Mouse (Mus musculus) liver, embryonic 13.5 days (tissue): ENCODE results near the gene 1700001J03Rik. TPM values are rescaled to one million over a fixed set of nuclear protein-coding genes. Genes with fewer than 3 reads are reported as not detected.

ENCODE experiments used
- ATAC-seq: fragments of 200-750 bp; cut with Nextera tagmentation; 2 replicates; pipeline ENCODE4 v1.8.0; 2017; ENCODE audit warnings: low read depth, mild to moderate bottlenecking, moderate number of reproducible peaks, moderate library complexity
- DNase-seq: peaks from one replicate; pipeline ENCODE4 v3.0.0; 2022
- H3K27ac ChIP-seq: fragments of 300-500 bp; sonication (generic); 2 replicates; pipeline ENCODE4 v1.5.1; 2015; ENCODE audit warnings: moderate library complexity, mild to moderate bottlenecking, inconsistent platforms
- H3K27me3 ChIP-seq: fragments of 300-500 bp; sonication (generic); 2 replicates; pipeline ENCODE4 v1.6.1; 2015; ENCODE audit warnings: mild to moderate bottlenecking, inconsistent platforms
- H3K36me3 ChIP-seq: fragments of 300-500 bp; sonication (generic); 2 replicates; pipeline ENCODE4 v1.6.1; 2015; ENCODE audit warnings: mild to moderate bottlenecking, inconsistent platforms
- H3K4me1 ChIP-seq: fragments of 300-500 bp; sonication (generic); replicated peaks from 2 replicates; pipeline ENCODE4 v1.6.1; 2015; ENCODE audit warnings: inconsistent platforms
- H3K4me2 ChIP-seq: fragments of 300-500 bp; sonication (generic); 2 replicates; pipeline ENCODE4 v1.6.1; 2015; ENCODE audit warnings: inconsistent platforms, mild to moderate bottlenecking, moderate library complexity
- H3K4me3 ChIP-seq: fragments of 300-500 bp; sonication (generic); replicated peaks from 2 replicates; pipeline ENCODE4 v1.5.1; 2015; ENCODE audit warnings: mild to moderate bottlenecking, inconsistent platforms
- H3K9ac ChIP-seq: fragments of 300-500 bp; sonication (generic); 2 replicates; pipeline ENCODE4 v1.6.1; 2015; ENCODE audit warnings: mild to moderate bottlenecking, inconsistent platforms
- H3K9me3 ChIP-seq: fragments of 300-500 bp; sonication (generic); replicated peaks from 2 replicates; pipeline ENCODE4 v1.6.1; 2016; ENCODE audit warnings: inconsistent platforms
- WGBS: fragments of 180-500 bp; shearing (Covaris S2); methylation state at CpG from one replicate; pipeline ENCODE4 v1.1.7; 2015; ENCODE audit not compliant: insufficient replicate concordance; 5-methylcytosine and 5-hydroxymethylcytosine counted together
- polyA plus RNA-seq: library from polyadenylated mRNA; unstranded; fragments of >200 nt; fragmentation: Nextera tagmentation; extraction: Ambion mirVana; gene quantifications from 2 replicates; pipeline ENCODE4 v1.2.1, GENCODE M21; 2015

1700001J03Rik gene
- polyA plus RNA-seq, 1 experiment from 2014 or later = not detected

GRCm38 (mm10) chr5:146220879-146221714 lies 36.0 kb upstream of the 1700001J03Rik start, which contains the start of gene Rnf6:
Rnf6 (minus strand) TSS chr5:146221555.
- Histone ChIP-seq H3K27ac (peak within 1 kb of the TSS; percentile 99), H3K4me1 (peaks cover 25% of the 10 kb centered on the region), H3K4me3 (peak within 1 kb of the TSS; percentile 78), H3K27me3 (no peaks in the 10 kb centered on the region), H3K36me3 (peaks cover 32% of the 10 kb centered on the region), H3K9me3 (no peaks in the 10 kb centered on the region), H3K9ac (peak within 1 kb of the TSS; percentile 90), H3K4me2 (peak within 1 kb of the TSS; percentile 78)
- WGBS = under 1% methylated on average over 67 of the region's 67 CpGs
- ATAC-seq = peak; percentile 98
- DNase-seq = peak; percentile 95

GRCm38 (mm10) chr5:146220501-146220878 lies 35.4 kb upstream of the 1700001J03Rik start:
- Histone ChIP-seq H3K36me3 (peaks cover 38% of the 10 kb centered on the region), H3K27me3 (no peaks in the 10 kb centered on the region), H3K4me2 (peak overlapping the region; percentile 78), H3K9me3 (no peaks in the 10 kb centered on the region), H3K9ac (peak overlapping the region; percentile 90), H3K4me3 (peak overlapping the region; percentile 78), H3K27ac (peak overlapping the region; percentile 99), H3K4me1 (peaks cover 25% of the 10 kb centered on the region)
- DNase-seq (no peak), ATAC-seq (peak; percentile 81)
- 7% methylated on average over 13 of the region's 13 CpGs for WGBS

DNA sequence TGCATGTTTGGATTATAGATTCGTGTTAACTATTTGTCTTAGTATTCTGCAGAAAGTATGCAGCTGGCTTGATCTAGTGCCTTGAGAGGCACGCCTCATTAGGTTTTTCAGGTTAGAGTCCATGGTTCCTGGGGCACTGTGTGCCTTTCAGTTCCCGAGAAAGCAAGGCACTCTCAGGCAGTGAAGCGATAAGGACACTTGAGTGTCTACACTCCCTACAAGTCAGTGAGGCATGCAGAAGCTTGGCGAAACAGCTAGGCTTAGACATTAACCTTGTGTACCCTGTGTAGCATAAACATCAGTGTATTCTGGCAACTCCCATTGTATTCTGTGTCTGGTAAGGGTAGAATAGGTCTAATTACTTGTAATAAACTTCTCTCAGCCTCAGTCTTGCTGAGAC lies 20.4 kb upstream of the 1700001J03Rik start:
- ATAC-seq = no peak
- Histone ChIP-seq H3K4me3 (no peak overlapping the region), H3K27me3 (no peaks in the 10 kb centered on the region), H3K9me3 (0 out of 2 replicates have a peak, but pooled peaks cover 2% of the 10 kb centered on the region), H3K27ac (no peak overlapping the region), H3K36me3 (peaks cover 77% of the 10 kb centered on the region), H3K4me2 (no peak overlapping the region), H3K9ac (no peak overlapping the region), H3K4me1 (no peaks in the 10 kb centered on the region)
- no peak for DNase-seq
- 82% methylated on average over 5 of the region's 5 CpGs for WGBS

GRCm38 (mm10) chr5:146203921-146204320 lies 18.8 kb upstream of the 1700001J03Rik start:
- Histone ChIP-seq H3K36me3 (peaks cover 66% of the 10 kb centered on the region), H3K4me1 (no peaks in the 10 kb centered on the region), H3K9me3 (0 out of 2 replicates have a peak, but pooled peaks cover 2% of the 10 kb centered on the region), H3K27ac (no peak overlapping the region), H3K9ac (no peak overlapping the region), H3K27me3 (no peaks in the 10 kb centered on the region), H3K4me3 (no peak overlapping the region), H3K4me2 (no peak overlapping the region)
- WGBS = 50% methylated on average over 2 of the region's 2 CpGs
- no peak for DNase-seq
- ATAC-seq = no peak

DNA sequence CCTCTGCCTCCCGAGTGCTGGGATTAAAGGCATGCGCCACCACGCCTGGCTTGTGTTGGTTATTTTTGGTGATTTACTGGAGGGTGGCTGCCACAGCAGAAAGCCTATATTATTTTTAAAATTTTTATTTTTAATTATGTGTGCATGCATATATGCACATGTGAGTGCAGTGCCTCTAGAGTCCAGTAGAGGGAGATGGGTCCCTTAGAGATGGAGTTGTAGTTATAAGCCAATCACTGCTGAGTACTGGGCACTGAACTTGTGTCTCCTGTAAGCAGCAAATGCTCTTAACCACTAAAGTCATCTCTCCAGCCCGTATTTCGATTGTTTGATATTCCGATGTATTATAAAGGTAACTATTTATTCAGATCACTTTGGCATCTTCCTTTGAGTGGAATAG lies 15.5 kb upstream of the 1700001J03Rik start:
- H3K27ac ChIP-seq = no peak overlapping the region
- DNase-seq = no peak
- H3K27me3 ChIP-seq = no peaks in the 10 kb centered on the region
- H3K4me2 ChIP-seq = no peak overlapping the region
- WGBS = 89% methylated on average over 6 of the region's 6 CpGs
- peaks cover 34% of the 10 kb centered on the region for H3K36me3 ChIP-seq
- H3K9me3 ChIP-seq = 0 out of 2 replicates have a peak, but pooled peaks cover 2% of the 10 kb centered on the region
- no peak overlapping the region for H3K4me3 ChIP-seq
- H3K9ac ChIP-seq = no peak overlapping the region
- ATAC-seq = no peak
- no peaks in the 10 kb centered on the region for H3K4me1 ChIP-seq

GRCm38 (mm10) chr5:146199540-146199939 lies 14.4 kb upstream of the 1700001J03Rik start:
- WGBS = 50% methylated on average over 2 of the region's 2 CpGs
- H3K9ac ChIP-seq = no peak overlapping the region
- ATAC-seq (no peak), DNase-seq (no peak)
- H3K4me2 ChIP-seq = no peak overlapping the region
- no peaks in the 10 kb centered on the region for H3K27me3 ChIP-seq
- 0 out of 2 replicates have a peak, but pooled peaks cover 2% of the 10 kb centered on the region for H3K9me3 ChIP-seq
- H3K4me3 ChIP-seq = no peak overlapping the region
- H3K36me3 ChIP-seq = peaks cover 24% of the 10 kb centered on the region
- no peak overlapping the region for H3K27ac ChIP-seq
- H3K4me1 ChIP-seq = no peaks in the 10 kb centered on the region

GRCm38 (mm10) chr5:146199073-146199472 lies 14.0 kb upstream of the 1700001J03Rik start:
- H3K27ac ChIP-seq = no peak overlapping the region
- H3K9ac ChIP-seq = no peak overlapping the region
- H3K4me2 ChIP-seq = no peak overlapping the region
- no peak overlapping the region for H3K4me3 ChIP-seq
- no peak for DNase-seq
- ATAC-seq = no peak
- no peaks in the 10 kb centered on the region for H3K4me1 ChIP-seq
- H3K36me3 ChIP-seq = peaks cover 19% of the 10 kb centered on the region
- H3K9me3 ChIP-seq = 0 out of 2 replicates have a peak, but pooled peaks cover 2% of the 10 kb centered on the region
- no peaks in the 10 kb centered on the region for H3K27me3 ChIP-seq

DNA sequence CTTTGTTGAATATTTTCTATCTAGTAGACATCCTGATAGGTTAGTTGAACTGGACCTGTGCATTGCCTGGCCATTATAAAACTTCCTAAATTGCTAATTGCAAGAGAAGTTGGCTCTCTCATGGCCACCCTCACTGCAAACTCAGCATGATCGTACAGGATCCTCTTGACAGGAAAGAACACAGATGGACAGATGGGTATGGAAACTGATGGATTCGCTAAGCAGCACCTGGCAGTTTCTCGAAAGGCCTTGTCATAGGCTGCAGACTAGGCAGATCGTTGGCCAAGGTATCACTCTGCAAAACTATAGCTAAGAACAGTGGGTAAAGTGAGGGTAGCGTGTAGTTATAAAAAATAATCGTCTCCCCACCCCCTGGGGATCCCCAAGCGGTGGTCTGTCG lies 8.3 kb upstream of the 1700001J03Rik start:
- Histone ChIP-seq H3K36me3 (no peaks in the 10 kb centered on the region), H3K9ac (no peak overlapping the region), H3K4me2 (no peak overlapping the region), H3K27ac (no peak overlapping the region), H3K4me3 (no peak overlapping the region), H3K27me3 (no peaks in the 10 kb centered on the region), H3K4me1 (no peaks in the 10 kb centered on the region), H3K9me3 (no peaks in the 10 kb centered on the region)
- ATAC-seq (no peak), DNase-seq (no peak)
- 62% methylated on average over 8 of the region's 8 CpGs for WGBS

DNA sequence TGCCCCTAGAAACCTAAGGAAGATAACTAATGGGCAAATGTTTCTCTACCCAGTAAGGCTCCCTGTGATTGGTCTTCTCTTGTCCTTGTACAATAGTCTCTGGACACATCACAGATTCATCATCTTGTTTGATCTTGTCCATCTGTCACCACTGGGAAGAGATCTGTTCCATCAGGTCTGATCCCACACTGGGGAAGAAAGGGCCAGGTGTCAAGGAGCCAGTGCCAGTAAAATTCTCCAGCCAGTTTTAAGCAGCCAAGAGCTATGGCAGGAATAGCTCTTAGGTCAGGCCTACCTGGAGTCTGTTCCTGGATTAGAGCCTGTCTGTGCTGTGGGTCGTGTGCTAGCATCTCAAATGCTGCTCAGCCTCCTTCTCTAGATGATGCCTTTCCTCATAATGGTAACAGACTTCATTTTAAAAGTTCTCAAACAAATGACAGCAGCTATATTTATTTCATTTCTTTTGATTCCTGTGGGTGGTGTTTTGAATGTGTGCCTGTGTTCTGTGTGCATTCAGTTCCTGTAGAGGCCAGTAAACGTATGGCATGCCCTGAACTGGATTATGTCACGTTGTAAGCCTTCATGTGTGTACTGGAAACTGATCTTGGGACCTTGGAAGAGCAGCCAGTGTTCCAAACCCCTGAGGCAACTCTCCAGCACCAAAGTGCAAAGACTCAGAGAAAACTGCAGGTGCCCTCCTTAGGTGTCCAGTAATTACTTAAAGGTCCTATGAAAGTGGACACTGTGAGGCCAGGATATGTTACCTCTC lies 5.6 kb upstream of the 1700001J03Rik start:
- Histone ChIP-seq H3K27ac (no peak overlapping the region), H3K9ac (no peak overlapping the region), H3K4me2 (no peak overlapping the region), H3K9me3 (no peaks in the 10 kb centered on the region), H3K4me1 (no peaks in the 10 kb centered on the region), H3K36me3 (no peaks in the 10 kb centered on the region), H3K27me3 (no peaks in the 10 kb centered on the region), H3K4me3 (no peak overlapping the region)
- DNase-seq = no peak
- ATAC-seq = no peak
- 40% methylated on average over 3 of the region's 3 CpGs for WGBS

GRCm38 (mm10) chr5:146190093-146190492 lies 5.0 kb upstream of the 1700001J03Rik start:
- Histone ChIP-seq H3K9me3 (no peaks in the 10 kb centered on the region), H3K27ac (no peak overlapping the region), H3K4me1 (no peaks in the 10 kb centered on the region), H3K4me3 (no peak overlapping the region), H3K9ac (no peak overlapping the region), H3K4me2 (no peak overlapping the region), H3K27me3 (no peaks in the 10 kb centered on the region), H3K36me3 (no peaks in the 10 kb centered on the region)
- 45% methylated on average over 4 of the region's 4 CpGs for WGBS
- DNase-seq (no peak), ATAC-seq (no peak)

DNA sequence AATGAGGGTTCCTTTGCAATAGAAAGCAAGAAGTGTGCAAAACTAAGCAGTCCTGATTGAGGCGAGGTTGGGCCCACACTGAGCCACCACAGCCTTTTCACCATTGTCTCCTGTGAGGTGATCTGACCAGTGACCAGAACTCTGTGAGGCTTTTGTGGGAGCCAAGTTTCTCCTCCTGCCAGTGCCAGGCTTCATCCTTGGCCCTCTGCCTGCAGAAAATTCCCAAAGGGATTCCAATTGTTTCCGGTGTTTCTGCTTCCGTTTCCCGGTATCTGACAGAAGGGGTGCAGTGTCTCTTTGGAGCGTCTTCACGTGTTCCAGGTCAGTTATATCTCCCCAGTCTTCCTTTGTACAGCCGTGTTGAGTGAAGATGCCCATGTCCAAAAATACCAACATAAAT lies 3.6 kb upstream of the 1700001J03Rik start:
- Histone ChIP-seq H3K4me1 (no peaks in the 10 kb centered on the region), H3K9me3 (no peaks in the 10 kb centered on the region), H3K27ac (no peak overlapping the region), H3K36me3 (no peaks in the 10 kb centered on the region), H3K9ac (no peak overlapping the region), H3K27me3 (no peaks in the 10 kb centered on the region), H3K4me3 (no peak overlapping the region), H3K4me2 (no peak overlapping the region)
- WGBS = 73% methylated on average over 7 of the region's 7 CpGs
- DNase-seq = no peak
- no peak for ATAC-seq
